Mouse (Mus musculus): Measurements from ENCODE around the gene Cpsf4. TPM values are rescaled to one million over a fixed set of nuclear protein-coding genes. Genes with fewer than 3 reads are reported as not detected.
"Not testable (repeated sequence)": the region's sequence is repeated elsewhere in the genome, so short reads cannot be mapped to it uniquely, and the experiment has no call there.

Cpsf4 gene
- total and polyA plus RNA-seq, 3 experiments = 10.4 to 12.1 (median 11.0) TPM

- peaks cover 8% of the 10 kb centered on the region for H3K4me1 ChIP-seq (ENCODE audit: control insufficient read depth, insufficient read depth, low read length)
- H3K4me3 ChIP-seq = peak overlapping the region; percentile 72
- no peak for TF ChIP-seq EP300 (IDR thresholded peaks at IDR 0.05; ENCODE audit: insufficient read depth, low read depth, low read length)
- no peak for TF ChIP-seq POLR2A (IDR thresholded peaks at IDR 0.05; ENCODE audit: insufficient read depth, low read depth, low read length)
- TF ChIP-seq CTCF (IDR thresholded peaks at IDR 0.05) = no peak
- H3K27ac ChIP-seq = peak overlapping the region; percentile 91
- H3K9ac ChIP-seq (ENCODE audit: low read depth, low read length) = peak overlapping the region; percentile 46
- WGBS = 6% methylated on average over 9 of the region's 9 CpGs
- no peaks in the 10 kb centered on the region for H3K27me3 ChIP-seq (ENCODE audit: control insufficient read depth, insufficient read depth, low read length)
- peaks cover 5% of the 10 kb centered on the region; the same call in 1 of the 2 replicates for H3K36me3 ChIP-seq (ENCODE audit: control insufficient read depth, insufficient read depth, low read length)
- intact Hi-C loops (cut with DNase I) = no loop called here
- no peak for DNase-seq
- H3K79me2 ChIP-seq (replicated peaks; ENCODE audit: control insufficient read depth, insufficient read depth, low read length) = peaks cover 2% of the 10 kb centered on the region; the same call in 1 of the 2 replicates
These were observed 38.0 kb downstream of the Cpsf4 start for GRCm38 (mm10) chr5:145205041-145205440.

- TF ChIP-seq EP300 (IDR thresholded peaks at IDR 0.05; ENCODE audit: insufficient read depth, low read depth, low read length) = no peak
- no peak for TF ChIP-seq POLR2A (IDR thresholded peaks at IDR 0.05; ENCODE audit: insufficient read depth, low read depth, low read length)
- no peak for TF ChIP-seq CTCF (IDR thresholded peaks at IDR 0.05)
- H3K36me3 ChIP-seq (ENCODE audit: control insufficient read depth, insufficient read depth, low read length) = no peaks in the 10 kb centered on the region
- no peak overlapping the region for H3K9ac ChIP-seq (ENCODE audit: low read depth, low read length)
- no peak overlapping the region for H3K27ac ChIP-seq
- no peak overlapping the region for H3K4me3 ChIP-seq
- no peak for DNase-seq
- H3K27me3 ChIP-seq (ENCODE audit: control insufficient read depth, insufficient read depth, low read length) = no peaks in the 10 kb centered on the region
- intact Hi-C loops (cut with DNase I) = no loop called here
- 97% methylated on average over 6 of the region's 6 CpGs for WGBS
- H3K79me2 ChIP-seq (replicated peaks; ENCODE audit: control insufficient read depth, insufficient read depth, low read length) = peaks cover 2% of the 10 kb centered on the region; the same call in 1 of the 2 replicates
- H3K4me1 ChIP-seq (ENCODE audit: control insufficient read depth, insufficient read depth, low read length) = peaks cover 6% of the 10 kb centered on the region
These were observed 40.4 kb downstream of the Cpsf4 start for GRCm38 (mm10) chr5:145207385-145207784.

DNA sequence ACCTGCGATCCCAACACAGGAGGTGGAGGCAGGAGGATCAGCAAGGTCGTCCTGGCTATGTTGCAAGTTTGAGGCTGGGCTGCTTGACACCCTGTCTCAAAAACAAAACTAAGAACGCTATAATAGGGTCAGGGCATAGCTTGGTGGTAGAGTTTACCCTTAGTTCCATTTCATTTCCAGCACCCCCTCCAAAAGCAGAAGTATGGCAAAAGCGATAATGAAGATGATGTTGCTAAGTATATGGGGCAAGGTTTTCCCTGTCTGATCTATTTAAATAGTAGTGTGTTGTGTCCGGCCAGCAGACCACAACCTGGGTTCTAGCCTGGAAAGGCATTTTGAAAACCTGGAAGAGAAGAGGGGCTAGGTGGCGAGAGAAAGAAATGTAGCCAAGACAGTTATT, 40.9 kb downstream of the Cpsf4 start:
- 92% methylated on average over 6 of the region's 6 CpGs for WGBS
- H3K27ac ChIP-seq = no peak overlapping the region
- no peak for DNase-seq
- peaks cover 6% of the 10 kb centered on the region for H3K4me1 ChIP-seq (ENCODE audit: control insufficient read depth, insufficient read depth, low read length)
- intact Hi-C loops (cut with DNase I) = no loop called here
- H3K9ac ChIP-seq (ENCODE audit: low read depth, low read length) = no peak overlapping the region
- TF ChIP-seq CTCF (IDR thresholded peaks at IDR 0.05) (no peak), EP300 (IDR thresholded peaks at IDR 0.05; ENCODE audit: insufficient read depth, low read depth, low read length) (no peak), POLR2A (IDR thresholded peaks at IDR 0.05; ENCODE audit: insufficient read depth, low read depth, low read length) (no peak)
- no peak overlapping the region for H3K4me3 ChIP-seq
- no peaks in the 10 kb centered on the region for H3K27me3 ChIP-seq (ENCODE audit: control insufficient read depth, insufficient read depth, low read length)
- no peaks in the 10 kb centered on the region for H3K36me3 ChIP-seq (ENCODE audit: control insufficient read depth, insufficient read depth, low read length)
- H3K79me2 ChIP-seq (replicated peaks; ENCODE audit: control insufficient read depth, insufficient read depth, low read length) = peaks cover 2% of the 10 kb centered on the region; the same call in 1 of the 2 replicates

DNA sequence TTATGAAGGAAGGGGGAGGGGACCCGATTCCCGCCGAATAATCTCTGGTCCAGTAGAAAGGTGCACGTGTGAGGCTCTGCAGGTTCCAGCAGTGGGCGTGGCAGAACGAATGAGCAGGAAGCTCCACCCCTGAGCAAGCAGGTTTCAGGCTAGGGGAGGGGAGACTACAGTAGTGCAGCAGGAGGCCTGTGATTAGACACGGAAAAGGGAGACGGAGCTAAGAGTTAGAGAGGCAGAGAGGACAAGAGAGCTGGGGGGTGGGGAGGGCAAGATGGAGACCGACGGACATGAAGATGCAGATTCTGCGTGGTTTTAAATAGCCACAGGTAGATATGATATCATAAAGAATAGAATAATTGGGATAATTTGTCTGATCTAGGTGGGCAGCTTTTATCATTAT, 41.4 kb downstream of the Cpsf4 start:
- H3K4me1 ChIP-seq (ENCODE audit: control insufficient read depth, insufficient read depth, low read length); H3K27me3 ChIP-seq (ENCODE audit: control insufficient read depth, insufficient read depth, low read length); DNase-seq; H3K79me2 ChIP-seq (replicated peaks; ENCODE audit: control insufficient read depth, insufficient read depth, low read length); H3K27ac ChIP-seq; H3K9ac ChIP-seq (ENCODE audit: low read depth, low read length); H3K4me3 ChIP-seq; H3K36me3 ChIP-seq (ENCODE audit: control insufficient read depth, insufficient read depth, low read length); intact Hi-C loops (cut with DNase I): not testable (repeated sequence)
- 64% methylated on average over 11 of the region's 11 CpGs for WGBS

DNA sequence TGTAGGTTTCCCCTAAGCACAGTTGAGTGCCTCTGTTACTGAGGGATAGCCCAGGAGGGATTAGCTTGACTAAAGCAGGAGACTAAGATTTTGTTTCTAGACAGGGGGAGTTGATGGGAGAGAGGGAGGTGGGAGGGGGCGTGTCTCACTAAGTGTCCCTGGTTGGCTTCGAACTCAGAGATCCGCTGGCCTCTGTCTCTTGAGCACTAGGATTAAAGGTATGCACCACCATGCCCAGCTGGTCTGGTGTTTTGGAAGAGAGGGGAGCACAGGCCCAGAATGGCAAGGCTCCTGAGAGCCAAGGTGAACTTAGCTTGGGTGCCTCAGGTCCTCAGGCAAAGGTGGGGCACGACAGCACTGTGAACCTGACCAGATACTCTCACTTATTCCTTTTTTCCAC, 44.3 kb downstream of the Cpsf4 start:
- Histone ChIP-seq H3K27ac (no peak overlapping the region), H3K9ac (ENCODE audit: low read depth, low read length) (no peak overlapping the region), H3K27me3 (ENCODE audit: control insufficient read depth, insufficient read depth, low read length) (no peaks in the 10 kb centered on the region), H3K4me1 (ENCODE audit: control insufficient read depth, insufficient read depth, low read length) (no peaks in the 10 kb centered on the region), H3K36me3 (ENCODE audit: control insufficient read depth, insufficient read depth, low read length) (no peaks in the 10 kb centered on the region), H3K79me2 (replicated peaks; ENCODE audit: control insufficient read depth, insufficient read depth, low read length) (peaks cover 2% of the 10 kb centered on the region; the same call in 1 of the 2 replicates), H3K4me3 (no peak overlapping the region)
- WGBS = 97% methylated on average over 4 of the region's 4 CpGs
- TF ChIP-seq CTCF (IDR thresholded peaks at IDR 0.05) (no peak), EP300 (IDR thresholded peaks at IDR 0.05; ENCODE audit: insufficient read depth, low read depth, low read length) (no peak), POLR2A (IDR thresholded peaks at IDR 0.05; ENCODE audit: insufficient read depth, low read depth, low read length) (no peak)
- intact Hi-C loops (cut with DNase I) = no loop called here
- DNase-seq = no peak

GRCm38 (mm10) chr5:145212216-145212615, 45.2 kb downstream of the Cpsf4 start:
- Histone ChIP-seq H3K79me2 (replicated peaks; ENCODE audit: control insufficient read depth, insufficient read depth, low read length) (no peaks in the 10 kb centered on the region), H3K4me1 (ENCODE audit: control insufficient read depth, insufficient read depth, low read length) (no peaks in the 10 kb centered on the region), H3K36me3 (ENCODE audit: control insufficient read depth, insufficient read depth, low read length) (no peaks in the 10 kb centered on the region), H3K9ac (ENCODE audit: low read depth, low read length) (no peak overlapping the region), H3K27ac (no peak overlapping the region), H3K4me3 (no peak overlapping the region), H3K27me3 (ENCODE audit: control insufficient read depth, insufficient read depth, low read length) (no peaks in the 10 kb centered on the region)
- no peak for DNase-seq
- intact Hi-C loops (cut with DNase I) = no loop called here
- no peak for TF ChIP-seq EP300 (IDR thresholded peaks at IDR 0.05; ENCODE audit: insufficient read depth, low read depth, low read length)
- no peak for TF ChIP-seq POLR2A (IDR thresholded peaks at IDR 0.05; ENCODE audit: insufficient read depth, low read depth, low read length)
- no peak for TF ChIP-seq CTCF (IDR thresholded peaks at IDR 0.05)
- 92% methylated on average over 4 of the region's 4 CpGs for WGBS
